Mouse (Mus musculus): ENCODE data around the gene Tubb5.

Tubb5 gene

DNA sequence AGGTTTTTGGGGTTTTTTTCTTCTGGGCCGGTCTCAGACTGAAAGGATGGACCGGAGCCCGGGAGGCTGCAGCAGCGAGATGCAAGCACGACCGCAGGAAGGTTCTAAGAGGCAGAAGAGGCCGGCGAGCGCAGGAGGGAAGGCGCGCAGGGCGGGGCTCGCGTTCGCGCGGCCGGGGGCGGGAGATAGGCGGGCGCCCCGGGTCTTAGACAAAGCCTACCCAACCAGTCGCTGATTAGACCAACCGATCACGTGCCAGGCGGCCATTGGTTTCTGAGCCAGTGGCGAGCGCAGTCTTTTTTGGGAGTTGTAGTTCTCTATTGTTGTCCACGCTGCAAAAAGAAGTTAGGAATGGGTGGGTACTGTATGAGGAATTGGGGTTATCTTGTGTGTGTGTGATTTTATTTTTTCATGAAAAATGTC lies at the start of gene Tubb5:
Gene Tubb5, minus strand, starts transcription at position 185 of the 423 bp plus-strand sequence.
- DNase-seq (ENCODE audit: low read depth, low spot score) = peak; percentile 96

DNA sequence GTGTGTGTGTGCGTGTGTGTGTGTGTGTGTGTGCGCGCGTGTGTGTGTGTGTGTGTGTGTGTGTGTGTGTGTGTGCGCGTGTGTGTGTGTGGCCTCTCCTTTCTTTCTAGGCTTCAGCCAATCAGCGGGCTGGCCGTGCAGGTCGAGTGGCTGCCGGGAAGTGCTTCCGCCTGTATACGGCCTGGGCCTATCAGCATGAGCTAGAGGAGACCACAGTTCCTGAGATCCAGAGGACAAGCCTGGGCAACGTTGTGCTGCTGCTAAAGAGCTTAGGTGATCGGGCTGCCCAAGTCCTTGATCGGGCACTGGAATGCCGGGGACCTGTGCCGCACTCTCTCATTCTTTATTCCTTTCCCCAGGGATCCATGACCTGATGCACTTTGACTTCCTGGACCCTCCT lies 49.6 kb upstream of the Tubb5 start:
- DNase-seq (ENCODE audit: low read depth, low spot score) = no peak

DNA sequence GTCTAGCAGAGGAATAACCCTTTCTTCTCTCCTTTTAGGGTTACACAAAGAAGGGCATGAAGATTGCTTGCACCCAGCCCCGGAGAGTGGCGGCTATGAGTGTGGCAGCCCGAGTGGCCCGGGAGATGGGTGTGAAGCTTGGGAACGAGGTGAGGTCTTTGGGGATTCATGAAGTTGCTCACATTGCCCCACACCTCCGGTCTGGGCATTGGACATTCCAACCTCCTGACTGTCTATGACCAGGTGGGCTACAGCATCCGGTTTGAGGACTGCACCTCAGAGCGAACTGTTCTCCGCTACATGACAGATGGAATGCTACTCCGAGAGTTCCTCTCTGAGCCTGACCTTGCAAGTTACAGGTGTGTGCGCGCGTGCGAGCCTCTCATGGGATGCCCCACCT lies 45.7 kb upstream of the Tubb5 start:
- no peak for DNase-seq (ENCODE audit: low read depth, low spot score)

DNA sequence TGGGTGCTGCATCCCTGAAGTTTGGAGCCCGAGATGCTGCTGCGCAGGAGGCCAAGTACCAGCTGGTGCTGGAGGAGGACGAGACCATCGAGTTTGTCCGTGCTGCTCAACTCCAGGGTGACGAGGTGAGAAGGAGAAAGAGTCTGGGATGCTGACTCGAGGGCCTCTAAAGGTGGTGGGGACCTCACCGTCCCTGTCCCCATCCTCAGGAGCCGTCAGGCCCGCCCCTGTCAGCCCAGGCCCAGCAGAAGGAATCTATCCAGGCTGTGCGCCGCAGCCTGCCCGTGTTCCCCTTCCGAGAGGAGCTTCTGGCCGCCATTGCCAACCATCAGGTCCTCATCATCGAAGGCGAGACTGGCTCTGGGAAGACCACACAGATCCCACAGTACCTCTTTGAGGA lies 44.8 kb upstream of the Tubb5 start:
- DNase-seq (ENCODE audit: low read depth, low spot score) = no peak

DNA sequence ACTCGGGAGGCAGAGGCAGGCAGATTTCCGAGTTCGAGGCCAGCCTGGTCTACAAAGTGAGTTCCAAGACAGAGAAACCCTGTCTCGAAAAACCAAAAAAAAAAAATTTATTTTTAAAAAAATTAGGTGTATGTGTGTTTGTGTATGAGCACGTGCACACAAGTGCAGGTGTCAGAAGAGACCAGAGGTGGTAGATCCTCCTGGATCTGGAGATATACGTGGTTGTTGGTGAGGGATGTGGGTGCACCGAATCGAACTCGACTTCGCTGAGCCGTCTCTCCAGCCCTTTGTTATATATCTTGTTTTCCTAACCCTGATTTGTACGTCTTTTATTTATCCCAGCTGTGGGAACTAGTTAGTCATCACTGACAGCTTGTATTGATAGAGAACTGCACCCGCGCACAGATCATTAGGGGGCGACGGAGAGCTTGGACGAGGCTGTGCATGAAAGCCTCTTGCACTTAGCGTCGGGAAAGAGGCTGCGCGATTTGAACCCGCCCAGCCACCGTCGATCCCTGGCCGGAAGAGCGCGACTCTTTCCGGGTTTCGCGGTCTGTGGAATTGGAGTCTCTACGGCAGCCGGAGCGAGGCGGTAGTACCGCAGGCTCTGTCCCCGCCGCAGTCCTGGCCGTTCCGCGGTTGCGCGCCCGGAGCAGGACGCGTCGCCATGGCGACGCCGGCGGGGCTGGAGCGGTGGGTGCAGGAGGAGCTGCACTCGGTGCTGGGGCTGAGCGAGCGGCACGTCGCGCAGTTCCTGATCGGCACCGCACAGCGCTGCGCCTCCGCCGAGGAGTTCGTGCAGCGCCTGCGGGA lies 41.3 kb upstream of the Tubb5 start, which contains the start of gene Dhx16:
Gene Dhx16, plus strand, starts transcription at position 575 of the 813 bp plus-strand sequence.
- peak; percentile 96 for DNase-seq (ENCODE audit: low read depth, low spot score)

DNA sequence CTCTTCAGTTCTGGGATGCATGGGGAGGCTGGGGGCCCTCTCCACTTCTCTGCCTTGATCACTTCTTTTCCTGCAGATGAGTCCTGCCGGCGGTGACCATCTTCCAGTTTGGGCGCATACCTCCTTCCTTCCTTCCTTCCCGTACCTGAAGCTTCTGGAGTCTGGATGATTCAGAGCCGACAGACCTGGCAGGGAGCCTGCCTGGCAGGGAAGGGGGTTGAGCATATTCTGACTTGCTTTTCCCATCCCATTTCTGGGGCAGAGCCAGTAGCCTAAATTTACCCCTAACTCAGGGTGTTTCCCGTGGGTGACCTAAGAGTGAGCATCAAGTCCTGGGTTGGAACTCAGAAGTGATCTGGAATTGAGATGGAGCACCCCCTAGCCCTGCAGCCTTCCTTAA lies 36.6 kb upstream of the Tubb5 start:
- no peak for DNase-seq (ENCODE audit: low read depth, low spot score)

DNA sequence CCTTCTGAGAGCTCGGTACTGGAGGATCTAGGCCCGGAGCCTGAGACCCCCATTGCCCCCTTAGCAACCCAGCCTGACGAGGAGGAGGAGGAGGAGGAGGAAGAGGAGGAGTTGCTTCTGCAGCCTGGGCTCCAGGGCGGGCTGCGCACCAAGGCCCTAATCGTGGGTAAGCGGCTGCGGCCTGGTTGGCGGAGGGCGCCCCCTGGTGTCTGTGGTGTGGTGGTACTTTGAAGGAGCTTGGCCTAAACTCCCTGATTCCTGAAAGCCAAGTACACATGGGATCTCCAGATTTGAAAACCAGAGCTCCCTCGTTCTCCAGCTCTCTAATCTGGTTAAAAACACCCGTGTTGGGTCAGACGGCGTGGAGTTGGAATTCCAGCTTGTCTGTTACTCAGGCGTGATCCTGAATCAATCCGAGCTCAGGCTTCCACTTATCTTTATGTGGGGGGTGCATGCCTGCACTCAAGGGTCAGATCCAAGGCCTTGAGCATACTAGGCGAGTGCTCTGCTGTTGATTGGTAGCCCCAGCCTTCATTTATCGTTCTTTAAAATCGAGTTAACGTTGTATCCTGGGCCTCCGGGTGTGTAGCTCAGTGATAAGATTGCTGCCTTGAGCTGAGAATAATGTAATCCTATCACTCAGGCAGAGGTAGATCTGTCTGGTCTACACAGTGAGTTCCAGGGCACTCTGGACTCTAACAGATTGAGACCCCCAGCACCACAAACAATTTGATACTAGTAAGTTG lies 35.8 kb upstream of the Tubb5 start:
- peak; percentile 85 for DNase-seq (ENCODE audit: low read depth, low spot score)

DNA sequence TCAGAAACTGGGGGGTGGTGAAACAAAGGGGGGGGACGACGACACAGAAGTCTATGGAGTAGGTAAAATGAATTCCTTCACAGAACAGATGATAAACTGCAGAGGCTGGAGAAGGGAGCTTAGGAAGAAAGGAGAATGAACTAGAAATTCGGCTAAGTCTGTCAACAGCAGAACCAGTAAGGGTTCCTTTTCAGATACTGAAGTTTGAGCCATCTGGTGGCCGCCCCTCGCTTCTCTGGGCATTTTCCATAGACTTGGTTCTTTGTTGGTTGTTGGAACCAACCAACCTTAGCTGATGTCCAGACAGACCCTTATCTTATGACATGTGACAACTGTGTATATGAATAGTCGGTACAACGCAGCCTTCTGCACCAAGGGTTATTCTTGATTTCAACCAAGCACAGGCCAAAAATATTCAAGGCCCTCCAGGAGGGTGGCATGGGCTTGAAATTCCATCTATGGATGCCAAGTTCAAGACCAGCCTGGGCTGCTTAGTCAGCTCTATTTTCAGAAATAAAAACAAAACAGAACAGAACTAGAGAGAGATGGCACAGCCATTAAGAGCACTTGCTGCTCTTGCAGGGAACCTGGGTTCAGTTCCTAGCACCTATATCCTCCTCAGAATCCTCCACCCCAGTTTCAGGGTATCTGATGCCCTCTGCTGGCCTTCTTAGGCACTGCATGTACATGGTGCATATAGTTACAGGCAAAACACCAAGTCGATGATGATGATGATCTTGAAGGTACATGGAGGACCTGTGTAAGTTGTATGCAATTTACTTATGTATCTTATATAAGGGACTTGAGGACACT lies 33.0 kb upstream of the Tubb5 start:
- DNase-seq (ENCODE audit: low read depth, low spot score) = peak; percentile 36

DNA sequence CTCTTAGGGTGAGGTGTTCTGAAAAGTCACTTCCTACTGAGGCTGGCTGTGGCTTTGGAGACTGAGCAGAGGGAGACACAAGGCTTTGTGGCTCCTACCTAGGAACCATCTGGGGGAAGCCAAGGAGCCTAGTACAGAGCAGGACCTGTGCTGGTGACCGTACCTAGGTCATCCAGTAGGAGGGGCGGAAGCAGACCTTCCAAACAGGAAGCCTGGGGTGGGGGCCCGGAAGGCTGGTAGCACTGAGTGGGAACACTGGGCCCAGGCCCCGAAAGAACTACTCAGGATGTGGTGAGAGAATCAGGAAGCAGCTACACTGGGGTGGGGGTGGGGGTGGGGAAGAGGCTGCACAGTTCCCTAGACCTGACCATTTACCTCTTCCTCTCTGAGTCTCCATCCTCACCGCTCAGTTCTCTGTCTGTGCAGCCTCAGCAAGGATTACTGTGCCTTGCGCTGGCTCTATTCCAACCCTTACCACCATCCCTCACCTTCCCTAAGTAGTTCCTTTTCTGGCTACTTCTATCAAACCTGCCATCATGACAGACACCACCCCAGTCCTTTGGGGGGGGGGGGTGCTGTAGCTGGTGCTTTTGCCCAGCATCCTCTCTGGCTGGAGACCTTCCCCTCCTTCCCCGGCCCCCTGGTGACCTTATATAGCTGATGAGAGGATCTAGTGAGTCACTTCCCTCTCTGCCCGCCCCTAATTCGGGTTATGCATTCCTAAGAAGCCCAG lies 32.2 kb upstream of the Tubb5 start:
- peak; percentile 26 for DNase-seq (ENCODE audit: low read depth, low spot score)

DNA sequence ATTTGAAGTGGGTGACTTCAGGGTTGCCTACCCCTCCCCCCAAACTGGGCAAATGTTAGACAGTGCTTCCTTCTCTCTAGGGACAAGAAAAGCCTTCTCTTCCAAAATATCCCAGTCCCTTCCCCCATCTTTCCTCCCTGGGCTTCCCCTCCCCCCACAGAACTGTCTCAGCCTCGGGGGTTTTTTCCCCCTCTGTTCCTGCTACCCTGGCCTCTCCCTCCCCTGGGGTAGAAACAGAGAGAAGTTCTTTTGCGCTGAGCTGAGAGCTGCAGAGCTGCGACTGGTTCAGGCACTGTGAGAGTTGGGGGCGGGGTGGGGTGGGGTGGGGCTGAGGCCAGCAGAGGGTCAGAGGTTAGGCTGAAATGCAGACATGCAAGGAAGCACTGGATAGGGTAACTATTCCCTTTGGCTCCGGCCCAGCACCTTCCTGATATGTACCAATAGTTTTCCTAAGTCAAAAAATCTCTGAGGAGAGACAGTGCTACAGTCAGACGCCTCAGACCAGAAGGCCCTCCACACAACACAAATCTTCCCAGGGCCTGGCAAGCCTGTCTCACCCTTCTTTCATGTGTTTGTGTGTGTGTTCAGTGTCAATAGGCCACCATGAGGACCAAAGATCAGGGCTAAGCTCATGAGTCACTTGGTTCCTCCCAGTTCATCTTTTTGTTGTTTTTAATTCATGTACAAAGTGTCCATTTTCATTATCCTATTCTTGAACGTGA lies 31.4 kb upstream of the Tubb5 start:
- DNase-seq (ENCODE audit: low read depth, low spot score) = peak; percentile 61

DNA sequence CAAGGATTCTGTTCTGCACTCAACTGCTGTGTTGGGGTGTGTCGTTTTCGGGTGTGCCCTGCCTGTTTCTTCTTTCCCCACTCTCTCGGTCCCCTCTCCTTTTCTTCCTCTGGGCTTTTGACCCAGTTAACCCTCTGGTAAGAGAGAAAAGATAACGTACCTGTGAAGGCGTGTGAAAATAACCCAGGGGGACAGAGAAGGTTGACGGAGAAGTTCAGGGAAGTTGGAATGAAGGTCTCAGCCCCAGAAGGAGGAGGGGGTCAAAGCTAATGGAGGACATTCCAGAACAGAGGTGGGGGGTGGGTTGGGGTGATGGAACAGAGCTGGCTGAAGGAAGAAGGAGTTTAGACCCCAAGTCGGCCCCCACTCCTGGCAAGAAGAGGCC lies 30.8 kb upstream of the Tubb5 start:
- DNase-seq (ENCODE audit: low read depth, low spot score) = no peak

DNA sequence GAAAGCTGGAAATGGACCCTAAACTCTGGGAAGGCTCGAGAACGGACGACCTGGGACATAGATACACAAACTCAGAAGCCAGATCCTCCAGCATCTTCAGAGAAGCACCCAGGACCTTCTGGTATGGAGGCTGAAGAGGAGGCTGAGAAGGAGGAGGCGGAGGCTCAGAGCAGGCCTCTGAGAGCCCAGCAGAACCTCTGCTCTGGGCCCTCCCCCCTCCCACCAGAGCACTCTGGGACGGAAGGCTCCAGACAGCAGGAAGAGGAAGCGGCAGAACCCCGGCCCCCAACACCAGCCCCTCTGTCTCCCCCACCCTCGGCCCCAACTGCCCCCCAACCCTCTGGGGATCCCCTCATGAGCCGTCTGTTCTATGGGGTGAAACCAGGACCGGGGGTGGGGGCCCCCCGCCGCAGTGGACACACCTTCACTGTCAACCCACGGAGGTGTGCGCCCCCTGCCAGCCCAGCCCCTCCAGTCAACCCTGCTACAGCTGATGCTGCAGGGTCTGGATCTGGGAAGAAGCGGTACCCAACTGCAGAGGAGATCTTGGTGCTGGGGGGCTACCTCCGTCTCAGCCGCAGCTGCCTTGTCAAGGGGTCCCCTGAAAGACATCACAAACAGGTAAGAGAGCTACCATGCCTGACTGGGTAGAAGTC lies 30.2 kb upstream of the Tubb5 start:
- no peak for DNase-seq (ENCODE audit: low read depth, low spot score)

DNA sequence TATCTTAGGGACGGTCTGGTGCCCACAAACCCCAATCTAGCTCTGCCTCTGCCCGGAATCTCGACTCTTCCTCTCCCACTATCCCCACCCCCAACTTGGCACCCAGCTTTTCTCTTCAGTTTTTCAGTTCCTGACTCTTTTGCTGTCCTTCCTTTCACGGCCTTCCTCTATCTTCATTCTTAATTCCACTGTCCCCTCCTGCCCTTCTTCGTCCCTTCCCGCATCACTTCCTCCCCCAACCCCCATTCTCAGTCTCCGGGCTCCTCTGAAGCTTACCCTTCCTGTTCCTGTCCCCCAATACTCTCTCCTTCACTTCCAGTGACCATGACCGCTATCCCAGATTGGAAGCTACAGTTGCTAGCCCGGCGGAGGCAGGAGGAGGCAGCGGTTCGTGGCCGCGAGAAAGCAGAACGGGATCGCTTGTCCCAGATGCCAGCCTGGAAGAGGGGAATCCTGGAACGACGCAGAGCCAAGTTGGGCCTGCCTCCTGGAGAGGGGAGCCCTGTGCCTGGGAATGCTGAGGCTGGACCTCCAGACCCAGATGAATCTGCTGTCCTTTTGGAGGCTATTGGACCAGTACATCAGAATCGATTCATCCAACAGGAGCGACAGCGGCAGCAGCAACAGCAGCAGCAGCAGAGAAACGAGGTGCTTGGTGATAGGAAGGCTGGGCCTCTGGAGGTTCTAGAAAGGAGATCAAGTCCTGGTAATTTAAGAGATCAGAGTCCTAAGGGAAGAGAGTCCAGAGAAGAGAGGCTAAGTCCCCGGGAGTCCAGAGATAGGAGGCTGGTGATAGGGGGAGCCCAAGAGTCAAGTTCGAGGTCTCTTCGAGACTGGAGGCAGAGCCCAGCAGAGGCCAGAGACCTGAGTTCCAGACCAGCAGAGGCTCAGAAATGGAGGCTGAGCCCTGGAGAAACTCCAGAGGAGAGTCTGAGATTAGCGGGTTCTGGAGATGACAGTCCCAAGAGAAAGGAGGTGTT lies 29.1 kb upstream of the Tubb5 start:
- DNase-seq (ENCODE audit: low read depth, low spot score) = no peak

DNA sequence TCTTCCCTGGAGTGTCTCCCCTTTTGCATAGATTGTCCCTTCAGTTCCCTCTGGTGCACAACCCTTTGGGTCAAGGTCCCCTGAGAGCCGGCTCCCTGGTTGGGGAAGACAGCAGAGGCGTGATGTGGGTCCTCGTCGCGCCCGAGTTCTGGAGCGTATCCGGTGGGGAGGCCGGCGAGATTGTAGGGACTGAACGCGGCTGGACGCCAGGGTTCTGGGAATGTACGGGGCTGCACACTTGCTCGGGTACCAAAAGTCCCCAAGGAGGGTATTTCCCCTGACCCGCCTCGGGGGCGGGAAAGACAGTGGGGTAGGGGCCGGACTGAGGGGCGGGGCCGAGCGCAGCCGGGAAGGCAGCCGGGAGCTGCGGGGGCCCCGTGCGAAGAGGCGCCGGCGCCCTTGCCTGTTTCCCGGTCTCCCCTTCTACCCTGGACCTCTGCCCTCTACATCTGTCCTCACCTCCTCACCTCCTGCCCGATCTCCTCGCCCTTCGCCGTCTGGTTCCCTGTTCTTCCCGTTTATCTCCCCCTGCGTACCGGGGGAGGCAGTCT lies 28.2 kb upstream of the Tubb5 start:
- peak; percentile 65 for DNase-seq (ENCODE audit: low read depth, low spot score)

DNA sequence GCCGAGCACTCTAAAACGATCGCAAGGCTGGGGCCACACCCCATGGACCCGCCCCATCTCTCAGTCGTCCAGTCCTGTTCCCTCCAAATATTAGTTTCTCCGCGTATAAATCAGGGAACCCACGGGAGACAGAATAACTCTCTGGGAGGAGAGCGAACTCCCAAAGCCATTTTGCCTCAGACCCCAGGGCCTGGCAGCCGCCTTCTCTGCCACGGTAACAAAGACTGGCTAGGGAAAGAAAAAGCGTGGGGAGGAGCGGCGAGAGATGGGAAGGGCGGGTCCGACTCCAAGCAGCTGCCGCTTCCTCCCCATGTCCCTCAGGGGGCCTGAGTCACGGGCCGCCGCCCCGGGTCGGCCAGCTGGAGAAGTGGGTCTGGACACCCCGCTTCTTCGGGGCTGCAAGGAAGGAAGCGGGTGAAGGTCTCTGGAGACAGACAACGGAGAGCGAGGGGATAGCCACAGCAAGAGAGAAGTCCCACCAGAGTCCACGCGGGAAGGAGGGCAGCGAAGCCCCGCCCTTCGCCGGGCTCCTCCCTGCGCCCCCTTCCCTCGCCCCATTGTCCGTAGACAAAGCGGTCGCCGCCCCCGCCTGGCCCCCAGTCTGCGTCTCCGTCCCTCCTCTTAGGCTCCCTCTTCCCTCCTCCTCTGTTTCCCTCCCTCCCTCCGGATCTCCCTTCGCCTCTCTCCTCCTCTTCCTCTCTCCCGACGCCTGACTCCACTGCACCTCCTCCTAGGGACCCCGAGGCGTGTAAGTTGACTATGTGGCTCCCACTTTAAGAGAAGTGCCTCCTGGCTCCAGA lies 27.6 kb upstream of the Tubb5 start, which contains the start of gene Ppp1r18:
Gene Ppp1r18, plus strand, starts transcription at position 113 of the 800 bp plus-strand sequence.
- DNase-seq (ENCODE audit: low read depth, low spot score) = peak; percentile 90

DNA sequence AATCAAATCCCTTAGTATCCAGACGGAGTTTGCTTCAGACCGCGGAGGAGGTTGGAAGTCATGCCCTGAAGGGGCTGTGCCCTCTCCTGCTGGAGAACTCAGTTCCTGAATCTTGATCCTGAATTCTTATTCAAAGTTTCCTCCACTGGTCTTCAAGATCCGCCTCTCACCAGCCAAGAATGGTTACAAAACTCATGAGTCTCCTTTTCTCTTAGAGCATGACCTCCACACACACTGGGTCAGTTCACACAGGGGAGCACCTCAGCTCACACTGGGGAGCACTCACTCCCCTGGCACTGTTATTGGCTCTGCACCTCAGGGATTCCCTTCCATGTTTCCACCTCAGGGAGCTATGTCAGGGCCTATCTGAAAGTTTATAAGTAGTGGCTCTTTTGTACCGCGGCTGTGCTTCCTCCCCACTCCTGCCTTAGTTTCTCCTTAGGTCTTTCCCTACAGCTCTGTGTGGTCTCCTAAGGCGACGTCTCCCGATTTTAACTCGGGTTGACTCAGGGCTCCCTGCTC lies 26.8 kb upstream of the Tubb5 start:
- no peak for DNase-seq (ENCODE audit: low read depth, low spot score)

DNA sequence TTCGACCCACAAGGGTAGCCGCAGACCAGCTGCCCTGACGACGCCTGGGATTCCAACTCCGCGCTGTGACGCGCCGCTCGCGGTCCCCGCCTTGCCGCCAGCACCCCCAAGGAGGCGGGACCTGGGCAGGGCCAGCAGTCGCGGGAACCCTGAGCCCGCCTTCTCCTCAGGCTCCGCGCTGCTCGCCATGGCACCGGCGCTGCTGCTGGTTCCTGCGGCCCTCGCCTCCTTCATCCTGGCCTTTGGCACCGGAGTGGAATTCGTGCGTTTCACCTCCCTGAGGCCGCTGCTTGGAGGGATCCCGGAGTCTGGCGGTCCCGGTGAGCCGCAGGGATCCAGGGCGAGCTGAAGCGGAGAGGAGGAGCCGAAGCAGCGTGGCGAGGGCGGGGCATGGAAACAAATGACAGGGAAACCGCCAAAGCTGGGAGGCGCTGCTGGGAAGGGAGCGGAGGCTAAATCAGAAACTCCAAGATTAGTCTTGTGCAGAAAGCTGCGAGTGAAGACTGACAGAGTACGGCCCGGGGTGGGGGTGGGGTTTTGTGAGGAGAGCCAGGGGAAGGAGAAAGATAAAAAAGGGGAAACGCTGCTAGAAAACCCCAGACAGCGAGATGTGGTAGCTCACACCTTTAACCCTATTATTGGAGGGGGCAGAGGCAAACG lies 23.2 kb upstream of the Tubb5 start, which contains the start of gene Nrm:
Gene Nrm, plus strand, starts transcription at position 121 of the 660 bp plus-strand sequence.
- peak; percentile 89 for DNase-seq (ENCODE audit: low read depth, low spot score)

All from mesoderm, embryonic 11.5 days (tissue).